Mouse (Mus musculus) lung, adult 2 months (tissue): ENCODE results near the gene Dnajc11. TPM values are rescaled to one million over a fixed set of nuclear protein-coding genes. Genes with fewer than 3 reads are reported as not detected.

Experiments used
- DNase-seq: peaks from one replicate; pipeline ENCODE4 v3.0.0; 2022
- H3K4me1 ChIP-seq: fragments of 200-500 bp; 2 replicates; pipeline ENCODE4 v1.6.1; 2011; ENCODE audit warnings: low read length; ENCODE audit not compliant: control insufficient read depth, insufficient read depth
- H3K4me3 ChIP-seq: fragments of 200-500 bp; replicated peaks from 2 replicates; pipeline ENCODE3; 2011; ENCODE audit warnings: low read depth, mild to moderate bottlenecking, control low read depth, low read length; ENCODE audit errors: extremely low read depth
- CTCF ChIP-seq: fragments of 200-500 bp; IDR thresholded peaks from 2 replicates; pipeline ENCODE4 v1.5.1; 2011; ENCODE audit warnings: mild to moderate bottlenecking, low read length, control low read depth; ENCODE audit not compliant: insufficient read depth
- POLR2A ChIP-seq: fragments of 200-500 bp; IDR thresholded peaks from 2 replicates; pipeline ENCODE4 v1.6.1; 2011; ENCODE audit warnings: low read depth, mild to moderate bottlenecking, control low read depth, low read length, borderline replicate concordance; ENCODE audit errors: extremely low read depth
- WGBS: fragments of 180-500 bp; shearing (Covaris S2); methylation state at CpG from one replicate; pipeline ENCODE4 v1.1.7; 2018; 5-methylcytosine and 5-hydroxymethylcytosine counted together
- polyA plus RNA-seq: library from polyadenylated mRNA; depleted of rRNA; stranded (reverse); fragments of >200 nt; gene quantifications from 2 replicates; pipeline ENCODE4 v1.2.3, GENCODE M21; 2012

Gene Dnajc11
- polyA plus RNA-seq, 1 experiment: 45.8 TPM

DNA sequence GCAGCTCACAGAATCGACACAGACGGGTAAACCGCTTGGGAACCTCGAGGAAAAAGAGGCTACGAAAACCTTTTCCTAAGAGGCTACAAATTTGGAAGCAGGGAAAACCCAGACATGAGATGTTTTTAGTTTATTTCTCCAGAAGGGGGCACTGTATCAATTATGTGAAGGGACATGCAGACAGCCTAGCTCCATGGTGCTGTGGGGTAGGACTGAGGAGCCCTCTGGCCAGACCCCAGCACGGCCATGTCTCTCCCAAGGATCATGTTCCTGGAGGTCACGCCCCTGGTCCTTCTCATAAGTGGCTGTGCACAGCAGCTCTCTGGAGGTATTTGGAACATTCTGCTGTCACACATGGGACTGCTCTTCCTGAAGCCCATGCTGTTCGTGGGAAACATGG, 47.2 kb downstream of the Dnajc11 start:
- WGBS: 75% methylated on average over 8 of the region's 8 CpGs
- DNase-seq: no peak
- no peak overlapping the region for H3K4me3 ChIP-seq
- no peak for TF ChIP-seq CTCF
- no peak for TF ChIP-seq POLR2A
- no peaks in the 10 kb centered on the region for H3K4me1 ChIP-seq

DNA sequence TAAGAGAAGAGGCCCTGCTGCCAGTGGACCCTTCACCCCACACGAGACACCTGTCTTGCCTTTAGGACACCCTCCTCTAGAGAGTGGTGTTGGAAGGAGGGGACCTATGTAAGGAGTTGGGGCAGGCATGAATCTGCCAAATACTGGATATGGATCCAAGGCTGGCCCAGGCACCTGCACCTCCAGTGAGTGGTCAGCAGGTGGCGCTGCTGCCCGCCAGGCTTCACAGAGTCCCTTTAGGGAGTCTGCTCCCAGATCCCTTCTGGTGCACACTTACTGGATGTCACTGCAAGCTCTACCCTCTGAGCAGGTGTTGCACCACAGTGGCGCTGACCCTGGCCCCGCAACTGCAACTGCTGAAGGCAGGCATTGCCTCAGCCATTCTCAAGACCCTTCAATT, 47.9 kb downstream of the Dnajc11 start:
- Histone ChIP-seq H3K4me3 (no peak overlapping the region), H3K4me1 (no peaks in the 10 kb centered on the region)
- TF ChIP-seq CTCF: peak; percentile 96
- TF ChIP-seq POLR2A: no peak
- peak; percentile 77 for DNase-seq
- WGBS: 11% methylated on average over 5 of the region's 5 CpGs

DNA sequence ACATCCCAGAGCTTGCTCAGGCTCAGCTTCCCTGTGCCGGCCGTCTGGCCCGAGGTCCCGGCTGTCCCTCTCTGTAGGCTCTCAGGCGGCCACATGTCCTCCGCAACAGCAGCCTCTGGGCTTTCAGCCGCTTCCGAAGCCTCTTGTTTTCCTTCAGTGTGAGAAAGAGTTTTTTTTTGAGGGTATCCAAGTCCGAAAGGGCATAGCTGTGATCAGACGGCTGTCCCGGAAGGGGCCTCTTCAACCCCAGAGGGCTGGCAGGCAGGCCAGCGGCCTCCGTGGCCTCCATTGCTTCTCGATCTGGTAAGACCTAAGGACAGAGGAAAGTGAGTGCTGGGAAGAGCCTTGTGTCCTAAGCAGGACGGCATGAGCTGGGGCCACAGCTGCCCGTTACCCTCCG, 49.6 kb downstream of the Dnajc11 start:
- H3K4me3 ChIP-seq: no peak overlapping the region
- DNase-seq: no peak
- H3K4me1 ChIP-seq: peaks cover 3% of the 10 kb centered on the region
- 73% methylated on average over 17 of the region's 17 CpGs for WGBS
- no peak for TF ChIP-seq POLR2A
- no peak for TF ChIP-seq CTCF

DNA sequence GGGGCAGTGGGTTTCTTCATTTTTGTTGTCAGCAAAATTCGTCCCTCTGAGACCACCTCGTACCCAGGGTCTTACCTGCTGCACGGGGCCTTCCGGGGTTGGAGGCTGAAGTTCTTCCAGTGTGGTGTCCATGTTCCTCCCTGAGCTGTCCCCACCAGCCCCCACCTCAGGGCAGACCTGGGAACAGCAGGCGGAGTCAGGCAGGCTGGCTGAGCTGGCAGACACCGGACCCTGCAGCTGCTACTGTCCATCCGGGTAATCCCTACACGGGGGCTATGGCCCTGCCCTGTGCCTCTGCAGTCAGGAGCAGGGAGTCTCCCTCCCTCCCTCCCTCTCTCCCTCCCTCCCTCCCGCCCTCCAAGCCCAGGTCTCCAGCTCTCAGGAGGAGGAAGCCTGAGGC, 50.1 kb downstream of the Dnajc11 start:
- Histone ChIP-seq H3K4me1 (peaks cover 4% of the 10 kb centered on the region), H3K4me3 (no peak overlapping the region)
- no peak for DNase-seq
- TF ChIP-seq POLR2A (no peak), CTCF (no peak)
- WGBS: 50% methylated on average over 9 of the region's 9 CpGs

DNA sequence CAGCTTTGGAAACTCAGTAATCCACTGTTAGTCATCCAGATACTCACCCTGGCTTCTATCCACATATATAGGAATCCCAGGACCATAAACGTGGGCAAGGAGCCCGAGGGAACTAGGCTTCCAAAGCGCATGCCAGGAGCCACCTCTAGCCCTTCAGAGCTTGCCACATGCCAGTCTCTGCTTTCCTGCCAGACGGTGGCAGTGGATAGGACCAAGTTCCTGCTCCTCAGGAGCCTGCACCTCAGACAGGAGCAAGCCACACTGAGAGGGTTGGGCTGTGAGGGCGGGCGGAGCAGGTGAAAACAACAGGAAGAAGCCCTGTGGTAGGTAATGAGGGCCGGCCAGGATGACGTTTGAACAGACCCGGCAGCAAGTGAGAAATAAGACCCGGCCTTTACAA, 52.4 kb downstream of the Dnajc11 start:
- DNase-seq: no peak
- WGBS: 45% methylated on average over 10 of the region's 10 CpGs
- TF ChIP-seq POLR2A (no peak), CTCF (no peak)
- peaks cover 4% of the 10 kb centered on the region for H3K4me1 ChIP-seq
- H3K4me3 ChIP-seq: no peak overlapping the region

DNA sequence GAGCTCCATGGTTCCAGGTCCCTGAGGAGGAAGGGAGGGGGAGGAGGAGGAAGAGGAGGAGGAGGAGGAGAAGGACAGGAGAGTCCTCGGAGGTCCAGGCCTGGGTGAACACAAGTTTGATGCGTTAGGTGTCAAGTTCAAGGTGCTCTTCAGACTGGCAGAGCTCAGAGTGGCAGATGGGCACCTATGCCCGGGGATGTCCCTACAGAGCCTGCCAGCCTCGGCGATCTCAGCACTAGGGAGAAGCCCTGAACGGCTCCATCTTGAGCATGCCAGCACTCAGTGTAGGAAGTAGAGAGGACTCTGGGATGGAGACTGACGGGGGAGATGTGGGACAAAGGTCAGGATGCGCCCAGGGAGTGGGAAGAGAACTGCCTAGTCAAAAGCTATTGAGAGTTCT, 53.2 kb downstream of the Dnajc11 start:
- DNase-seq: no peak
- H3K4me1 ChIP-seq: peaks cover 4% of the 10 kb centered on the region
- no peak overlapping the region for H3K4me3 ChIP-seq
- whole genome bisulfite sequencing: 58% methylated on average over 8 of the region's 8 CpGs
- TF ChIP-seq POLR2A (no peak), CTCF (no peak)

DNA sequence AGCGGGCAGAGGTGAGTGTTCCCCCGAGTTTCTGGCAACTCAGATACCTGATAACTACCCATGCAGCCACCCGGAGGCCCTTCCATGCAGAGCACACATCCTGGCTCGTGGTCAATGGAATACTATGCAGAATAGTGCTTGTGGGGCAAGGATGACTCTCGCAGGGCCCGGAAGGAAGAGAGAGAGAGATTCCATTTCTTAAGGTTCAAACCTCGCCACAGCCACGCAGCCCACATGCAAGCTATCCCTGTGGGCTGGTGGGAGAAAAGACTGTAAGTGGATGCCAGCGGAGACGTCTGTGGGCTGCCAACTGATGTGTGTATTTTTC, 54.5 kb downstream of the Dnajc11 start:
- TF ChIP-seq POLR2A (no peak), CTCF (no peak)
- Histone ChIP-seq H3K4me1 (peaks cover 4% of the 10 kb centered on the region), H3K4me3 (peak overlapping the region; percentile 96)
- WGBS: 19% methylated on average over 10 of the region's 10 CpGs
- DNase-seq: no peak

DNA sequence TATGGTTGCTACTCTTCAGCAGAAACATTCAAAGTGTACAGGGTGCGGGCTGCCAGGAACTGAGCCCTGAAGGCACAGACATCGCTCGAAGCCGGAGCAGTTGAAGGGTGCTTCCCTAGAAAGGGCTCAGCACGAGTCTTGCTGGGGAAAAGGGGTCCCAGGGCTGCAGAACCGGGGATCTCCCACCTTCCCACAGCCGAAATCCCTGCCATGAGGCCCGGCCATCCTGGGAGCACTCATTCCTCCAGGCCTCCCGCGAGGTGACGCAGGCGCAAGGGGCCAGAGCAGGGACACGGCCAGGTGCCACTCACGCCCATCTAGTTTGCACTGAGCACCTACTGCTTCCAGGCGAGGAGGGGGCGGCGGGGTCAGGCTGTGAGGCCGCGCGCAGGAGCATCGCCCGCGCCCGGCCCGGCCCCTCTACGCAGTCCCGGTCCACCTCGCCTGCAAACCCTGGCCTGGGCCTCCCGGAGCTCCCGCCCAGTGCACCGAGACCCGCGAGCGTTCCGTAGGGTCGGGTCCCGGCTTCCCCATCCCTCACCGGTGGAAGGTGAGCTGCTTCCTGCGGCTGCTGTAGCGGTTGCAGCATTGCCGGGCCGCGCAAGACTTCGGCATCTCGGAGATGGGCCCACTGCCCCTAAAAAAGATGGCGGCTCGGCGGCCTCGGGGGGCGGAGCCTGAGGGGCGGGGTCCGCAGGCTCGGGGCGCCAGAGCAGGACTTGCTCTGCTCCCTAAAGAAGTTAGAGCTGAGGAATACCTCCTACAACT, 55.0 kb downstream of the Dnajc11 start, which contains the start of gene Thap3:
Gene Thap3, minus strand, starts transcription at position 656 of the 768 bp plus-strand sequence.
- peaks cover 8% of the 10 kb centered on the region for H3K4me1 ChIP-seq
- TF ChIP-seq CTCF: no peak
- peak; percentile 37; the same call in 1 of the 2 replicates for TF ChIP-seq POLR2A
- peak; percentile 90 for DNase-seq
- H3K4me3 ChIP-seq: peak within 1 kb of the TSS; percentile 96
- under 1% methylated on average over 54 of the region's 54 CpGs for WGBS

DNA sequence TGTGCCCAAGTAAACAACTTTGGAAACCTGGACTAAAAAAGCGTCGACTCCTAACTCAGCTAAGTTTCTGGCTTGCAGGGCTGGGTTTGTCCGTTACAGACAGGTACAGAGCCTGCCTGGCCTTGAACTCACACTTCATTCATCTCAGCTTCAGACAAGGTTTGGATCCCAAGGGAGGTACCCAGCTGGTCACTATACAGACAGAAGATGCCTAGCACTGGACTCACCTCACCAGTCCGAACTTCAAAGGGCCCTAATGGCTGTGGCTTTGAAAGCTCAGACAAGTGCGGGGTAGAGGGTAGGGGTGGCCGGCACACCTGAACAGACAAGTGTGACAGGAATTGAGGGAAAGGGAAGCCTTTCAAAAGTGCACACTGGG, 55.6 kb downstream of the Dnajc11 start:
- Histone ChIP-seq H3K4me1 (peaks cover 8% of the 10 kb centered on the region), H3K4me3 (peak overlapping the region; percentile 3)
- 32% methylated on average over 6 of the region's 6 CpGs for WGBS
- DNase-seq: no peak
- no peak for TF ChIP-seq CTCF
- no peak for TF ChIP-seq POLR2A

DNA sequence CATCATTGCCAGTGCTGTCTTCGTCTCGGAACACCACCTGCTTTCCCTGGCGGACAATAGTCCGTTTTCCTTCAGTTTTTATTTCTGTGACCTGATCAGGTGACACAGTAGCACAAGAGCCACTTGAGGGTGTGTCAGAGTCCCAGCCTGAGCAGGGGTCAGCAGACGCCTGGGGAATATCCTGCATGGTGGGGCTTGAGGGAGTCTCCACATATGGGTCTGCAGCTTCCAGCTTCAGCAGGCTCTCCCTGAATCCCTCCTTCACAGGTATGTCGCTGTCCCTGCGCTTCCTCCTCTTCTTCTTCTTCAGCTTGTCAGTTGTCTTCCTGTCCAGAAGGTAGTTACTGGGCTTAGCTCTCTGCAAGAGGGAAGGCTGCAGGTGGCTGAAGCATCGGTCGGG, 58.6 kb downstream of the Dnajc11 start:
- H3K4me1 ChIP-seq: peaks cover 12% of the 10 kb centered on the region
- DNase-seq: no peak
- WGBS: 88% methylated on average over 9 of the region's 9 CpGs
- no peak overlapping the region for H3K4me3 ChIP-seq
- TF ChIP-seq CTCF (no peak), POLR2A (no peak)

DNA sequence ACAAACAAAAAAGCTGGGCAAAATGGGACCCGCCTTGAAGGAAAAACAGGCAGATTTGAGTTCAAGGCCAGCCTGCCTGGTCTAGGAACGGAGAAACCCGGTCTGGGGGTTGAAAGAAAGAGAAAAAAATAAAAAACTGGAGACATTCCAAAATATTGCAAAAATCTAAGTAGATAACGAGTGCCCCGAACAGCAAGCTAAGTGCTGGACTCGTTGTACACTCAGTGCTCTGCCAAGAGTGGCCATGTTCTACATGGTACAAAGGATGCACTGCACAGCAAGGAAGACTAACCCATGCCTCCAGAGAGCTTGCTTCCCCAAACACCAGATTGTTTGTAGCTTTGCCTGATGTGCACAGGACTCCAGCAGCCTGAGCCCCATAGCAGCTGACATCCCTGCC, 59.5 kb downstream of the Dnajc11 start:
- DNase-seq: no peak
- no peak overlapping the region for H3K4me3 ChIP-seq
- H3K4me1 ChIP-seq: peaks cover 12% of the 10 kb centered on the region
- TF ChIP-seq CTCF: no peak
- no peak for TF ChIP-seq POLR2A
- 51% methylated on average over 6 of the region's 6 CpGs for WGBS
